Mouse (Mus musculus) midbrain, embryonic 10.5 days (tissue): ENCODE data around the gene Magi3. TPM values are rescaled to one million over a fixed set of nuclear protein-coding genes. Genes with fewer than 3 reads are reported as not detected.

Source experiments
- DNase-seq: peaks from one replicate; pipeline ENCODE4 v3.0.0-alpha.2; 2017; ENCODE audit warnings: low spot score
- H3K27ac ChIP-seq: fragments of 300-500 bp; sonication (generic); replicated peaks from 2 replicates; pipeline ENCODE4 v1.5.1; 2016; ENCODE audit warnings: mild to moderate bottlenecking
- H3K27me3 ChIP-seq: fragments of 300-500 bp; sonication (generic); 2 replicates; pipeline ENCODE4 v1.6.1; 2016; ENCODE audit warnings: low read depth, mild to moderate bottlenecking; ENCODE audit not compliant: poor library complexity, severe bottlenecking
- H3K36me3 ChIP-seq: fragments of 300-500 bp; sonication (generic); 2 replicates; pipeline ENCODE4 v1.6.1; 2016; ENCODE audit warnings: mild to moderate bottlenecking, moderate library complexity
- H3K4me1 ChIP-seq: fragments of 300-500 bp; sonication (generic); 2 replicates; pipeline ENCODE4 v1.6.1; 2016
- H3K4me3 ChIP-seq: fragments of 300-500 bp; sonication (generic); 2 replicates; pipeline ENCODE4 v1.5.1; 2016; ENCODE audit warnings: mild to moderate bottlenecking, moderate library complexity
- H3K9me3 ChIP-seq: fragments of 300-500 bp; sonication (generic); replicated peaks from 2 replicates; pipeline ENCODE4 v1.6.1; 2016; ENCODE audit warnings: mild to moderate bottlenecking
- WGBS: fragments of 180-500 bp; shearing (Covaris S2); methylation state at CpG from one replicate; pipeline ENCODE4 v1.1.7; 2016; 5-methylcytosine and 5-hydroxymethylcytosine counted together
- polyA plus RNA-seq: library from polyadenylated mRNA; unstranded; fragments of >200 nt; fragmentation: Nextera tagmentation; extraction: Ambion mirVana; gene quantifications from 2 replicates; pipeline ENCODE4 v1.2.1, GENCODE M21; 2016

The Magi3 gene
- polyA plus RNA-seq, 1 experiment from 2014 or later, result 5.0 TPM

DNA sequence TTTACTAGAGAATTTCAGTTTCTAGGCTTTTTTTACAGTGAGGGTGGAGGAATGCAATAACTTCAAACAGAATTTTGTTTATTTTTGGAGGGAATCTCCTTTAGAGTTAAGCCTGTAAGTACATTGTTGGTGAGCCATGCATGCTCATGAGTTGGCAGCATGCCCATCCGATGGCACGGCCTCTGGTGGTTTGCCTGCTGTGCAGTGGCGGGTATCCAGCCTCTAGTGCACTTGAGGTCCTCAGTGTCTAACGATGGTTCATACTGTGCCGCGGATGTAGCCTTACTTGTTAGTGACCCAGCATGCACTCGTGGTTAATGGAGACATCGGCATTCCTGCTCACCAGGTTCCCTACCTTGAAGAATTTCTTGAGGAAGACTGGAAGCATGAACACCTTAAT is 212.7 kb downstream of the Magi3 start:
- H3K36me3 ChIP-seq, result peaks cover 76% of the 10 kb centered on the region
- H3K27ac ChIP-seq, result no peak overlapping the region
- H3K4me1 ChIP-seq, result no peaks in the 10 kb centered on the region
- WGBS, result 95% methylated on average over 8 of the region's 8 CpGs
- H3K9me3 ChIP-seq, result no peaks in the 10 kb centered on the region
- H3K4me3 ChIP-seq, result no peak overlapping the region
- DNase-seq, result no peak
- H3K27me3 ChIP-seq, result no peaks in the 10 kb centered on the region

DNA sequence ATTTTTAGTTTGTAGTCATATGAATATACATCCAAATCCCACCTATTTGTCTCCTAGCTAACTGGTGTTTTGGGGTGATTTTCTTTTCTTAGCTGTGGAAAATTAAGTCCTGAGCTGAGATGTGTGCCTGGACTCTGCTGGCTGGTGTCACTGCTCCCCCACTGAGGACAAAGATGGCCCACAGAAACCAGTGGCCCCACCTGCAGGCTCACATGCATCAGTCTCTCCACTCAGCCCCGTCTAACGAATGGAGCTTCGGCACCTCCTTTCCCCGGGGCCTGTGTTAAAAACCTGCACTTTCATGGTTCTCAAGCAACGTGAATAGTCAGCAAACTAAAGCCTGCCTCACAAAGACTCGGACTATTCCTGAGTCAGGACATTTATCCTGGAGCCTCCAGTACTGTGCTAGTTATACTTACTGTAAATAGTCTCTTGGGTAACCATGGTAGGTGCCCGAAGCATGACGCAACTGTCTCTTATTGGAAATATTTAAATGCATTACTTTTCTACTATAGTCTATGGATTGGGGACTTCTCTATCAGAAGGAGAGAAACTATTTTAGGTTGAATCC is 213.2 kb downstream of the Magi3 start:
- no peaks in the 10 kb centered on the region for H3K9me3 ChIP-seq
- no peak overlapping the region for H3K27ac ChIP-seq
- H3K4me3 ChIP-seq, result no peak overlapping the region
- DNase-seq, result no peak
- peaks cover 78% of the 10 kb centered on the region for H3K36me3 ChIP-seq
- WGBS, result 93% methylated on average over 8 of the region's 8 CpGs
- H3K4me1 ChIP-seq, result no peaks in the 10 kb centered on the region
- no peaks in the 10 kb centered on the region for H3K27me3 ChIP-seq

DNA sequence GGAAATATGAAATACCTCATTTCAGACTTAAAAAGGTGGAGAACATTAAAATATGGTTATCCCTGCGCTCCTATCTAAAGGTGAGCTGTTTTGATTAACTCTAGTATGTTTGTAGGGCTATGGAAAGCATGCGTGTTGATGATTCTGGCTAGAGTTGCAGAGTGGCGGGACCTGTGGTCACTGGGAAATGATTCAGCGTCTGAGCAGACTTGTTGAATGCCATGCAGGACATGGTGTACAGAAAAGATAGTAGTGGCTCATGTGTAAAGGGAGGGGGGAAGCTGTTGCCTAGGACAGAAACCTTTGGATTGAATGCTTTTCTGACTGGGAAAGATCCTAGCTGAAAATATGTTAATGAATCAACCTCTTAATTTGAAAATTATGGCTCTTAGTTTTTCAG is 221.4 kb downstream of the Magi3 start:
- H3K27me3 ChIP-seq, result no peaks in the 10 kb centered on the region
- H3K4me1 ChIP-seq, result no peaks in the 10 kb centered on the region
- WGBS, result 94% methylated on average over 4 of the region's 4 CpGs
- H3K4me3 ChIP-seq, result no peak overlapping the region
- H3K9me3 ChIP-seq, result no peaks in the 10 kb centered on the region
- H3K36me3 ChIP-seq, result peaks cover 98% of the 10 kb centered on the region
- H3K27ac ChIP-seq, result no peak overlapping the region
- no peak for DNase-seq

DNA sequence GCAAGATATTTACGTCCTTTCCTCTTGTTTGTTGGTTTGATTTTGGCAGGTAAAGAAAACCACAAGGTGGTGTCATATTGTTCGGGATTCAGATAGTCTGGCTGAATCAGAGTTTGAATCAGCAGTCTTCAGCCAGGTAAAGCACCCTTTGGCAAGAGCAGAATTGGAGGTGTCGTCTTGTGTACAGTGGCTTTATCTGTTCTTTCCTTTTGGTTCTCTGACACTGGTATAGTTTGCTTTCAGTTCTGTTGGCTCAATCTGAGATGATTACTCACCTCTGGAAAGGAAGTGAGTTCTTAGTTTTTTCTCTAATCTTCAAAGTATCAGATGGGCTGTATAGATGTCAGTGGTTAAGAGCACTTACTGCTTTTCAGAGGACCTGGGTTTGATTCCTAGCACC is 228.9 kb downstream of the Magi3 start:
- no peak for DNase-seq
- 93% methylated on average over 3 of the region's 3 CpGs for WGBS
- Histone ChIP-seq H3K4me3 (no peak overlapping the region), H3K4me1 (no peaks in the 10 kb centered on the region), H3K36me3 (peaks cover 93% of the 10 kb centered on the region), H3K9me3 (no peaks in the 10 kb centered on the region), H3K27me3 (no peaks in the 10 kb centered on the region), H3K27ac (no peak overlapping the region)

DNA sequence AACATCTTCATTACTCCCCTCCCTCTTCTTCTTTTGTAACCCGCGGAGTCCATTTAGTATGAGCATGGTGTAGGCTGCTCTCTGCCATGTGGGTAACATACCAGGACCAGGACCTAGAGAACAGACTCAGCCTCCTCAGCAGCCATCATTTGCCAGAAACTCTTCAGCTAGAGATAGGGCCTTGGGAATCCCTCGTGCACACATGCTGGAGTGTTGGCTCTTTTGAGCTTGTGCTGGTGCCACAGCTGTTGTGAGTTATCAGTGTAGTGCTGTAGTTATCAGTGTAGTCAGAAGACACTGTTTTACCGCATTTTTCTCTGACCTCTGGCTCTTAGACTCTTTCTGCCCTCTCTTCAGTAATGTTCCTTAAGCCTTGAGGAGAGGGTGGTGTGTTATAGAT is 230.8 kb downstream of the Magi3 start:
- Histone ChIP-seq H3K4me3 (no peak overlapping the region), H3K9me3 (no peaks in the 10 kb centered on the region), H3K27me3 (no peaks in the 10 kb centered on the region), H3K4me1 (no peaks in the 10 kb centered on the region), H3K36me3 (peaks cover 89% of the 10 kb centered on the region), H3K27ac (no peak overlapping the region)
- DNase-seq, result no peak
- 93% methylated on average over 4 of the region's 4 CpGs for WGBS

DNA sequence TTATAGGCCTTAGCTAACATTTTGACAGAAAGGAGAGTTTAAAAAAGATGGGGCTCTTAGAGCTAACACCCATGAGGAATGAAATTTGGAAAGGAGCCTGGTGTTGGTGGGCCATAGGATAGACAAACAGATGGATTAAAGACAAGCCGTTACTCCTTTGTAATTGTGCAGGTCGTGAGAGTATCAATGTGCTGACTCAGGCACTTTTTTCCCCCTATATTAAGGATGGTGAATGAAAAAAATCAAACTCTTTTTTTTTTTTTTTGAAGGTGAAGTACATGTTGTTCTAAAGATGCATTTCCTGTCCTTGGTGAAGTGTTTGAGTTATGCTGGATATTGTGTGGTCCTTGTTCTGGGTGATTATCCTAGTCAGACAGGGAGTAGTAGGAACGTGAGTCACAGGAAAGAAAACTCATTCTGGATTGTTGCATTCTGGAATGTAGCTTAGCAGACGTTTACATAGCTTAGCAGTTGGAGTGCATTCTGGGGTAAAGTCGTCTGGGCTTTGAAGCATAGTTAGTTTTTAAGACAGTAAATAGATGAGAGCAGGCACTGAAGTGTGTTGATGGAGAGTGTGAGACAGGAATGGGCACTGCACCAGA is 232.2 kb downstream of the Magi3 start:
- no peaks in the 10 kb centered on the region for H3K4me1 ChIP-seq
- no peak overlapping the region for H3K27ac ChIP-seq
- H3K9me3 ChIP-seq, result no peaks in the 10 kb centered on the region
- no peaks in the 10 kb centered on the region for H3K27me3 ChIP-seq
- H3K36me3 ChIP-seq, result peaks cover 89% of the 10 kb centered on the region
- 69% methylated on average over 5 of the region's 5 CpGs for WGBS
- H3K4me3 ChIP-seq, result no peak overlapping the region
- no peak for DNase-seq

DNA sequence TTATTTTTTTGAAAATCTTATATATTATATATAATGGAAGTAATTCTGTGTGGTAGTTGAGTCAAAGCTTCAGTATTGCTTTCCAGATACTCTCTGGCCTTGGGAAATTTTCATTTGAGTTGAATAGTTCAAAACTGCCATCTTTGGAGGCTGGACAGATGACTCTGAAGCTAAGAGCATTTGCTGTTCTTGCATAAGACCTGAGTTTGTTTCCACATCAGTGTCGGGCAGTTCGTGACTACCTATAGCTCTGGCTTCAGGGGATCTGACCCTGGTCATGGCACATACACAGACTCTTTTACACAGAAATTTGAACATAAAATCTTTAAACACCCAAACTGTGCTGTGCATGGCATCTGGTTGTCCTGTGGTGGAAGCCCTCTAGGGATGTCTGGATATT is 235.0 kb downstream of the Magi3 start:
- no peaks in the 10 kb centered on the region for H3K27me3 ChIP-seq
- H3K9me3 ChIP-seq, result no peaks in the 10 kb centered on the region
- no peak overlapping the region for H3K4me3 ChIP-seq
- 99% methylated on average over 2 of the region's 2 CpGs for WGBS
- no peak overlapping the region for H3K27ac ChIP-seq
- DNase-seq, result no peak
- H3K4me1 ChIP-seq, result no peaks in the 10 kb centered on the region
- peaks cover 86% of the 10 kb centered on the region for H3K36me3 ChIP-seq

DNA sequence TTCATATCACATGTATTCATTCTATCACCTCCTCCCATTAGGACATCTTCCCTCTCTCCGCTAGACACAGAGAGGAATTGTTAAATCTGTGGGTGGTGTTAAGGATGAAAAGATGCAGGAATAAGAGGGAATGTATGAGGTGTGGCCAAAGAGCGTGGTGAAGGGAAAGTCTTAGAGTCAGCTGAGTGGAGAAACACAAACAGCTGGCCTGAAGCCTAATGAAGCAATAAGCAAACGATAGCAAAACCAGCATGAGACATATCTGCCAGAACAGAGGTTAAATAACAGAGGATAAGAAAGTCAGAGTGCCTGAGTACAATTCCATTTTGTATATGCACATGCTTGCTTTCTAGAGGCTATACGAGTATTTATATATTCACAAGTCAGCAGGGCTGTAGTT is 235.6 kb downstream of the Magi3 start:
- Histone ChIP-seq H3K9me3 (no peaks in the 10 kb centered on the region), H3K4me3 (no peak overlapping the region), H3K4me1 (no peaks in the 10 kb centered on the region), H3K27ac (no peak overlapping the region), H3K36me3 (peaks cover 86% of the 10 kb centered on the region), H3K27me3 (no peaks in the 10 kb centered on the region)
- 80% methylated on average over 4 of the region's 4 CpGs for WGBS
- no peak for DNase-seq

DNA sequence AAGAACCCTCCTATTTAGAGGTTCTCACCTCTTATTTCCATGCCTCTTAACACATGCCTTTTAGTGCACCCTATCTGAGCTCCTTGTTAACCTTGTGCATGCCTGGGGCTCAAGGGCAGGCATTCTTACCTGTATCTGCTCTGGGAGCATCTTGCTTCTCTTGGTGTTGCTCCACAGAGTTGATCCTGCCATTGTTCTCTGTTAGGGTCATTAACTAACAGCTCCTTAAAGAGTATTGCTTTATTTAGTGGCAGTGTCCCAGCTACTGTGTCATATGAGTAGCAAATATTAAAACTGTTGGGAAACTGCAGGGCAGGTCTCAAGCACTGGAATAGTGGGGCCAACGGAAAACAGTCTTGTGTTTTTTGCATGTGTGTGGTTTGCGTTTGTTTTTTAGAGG is 249.0 kb downstream of the Magi3 start:
- Histone ChIP-seq H3K27me3 (no peaks in the 10 kb centered on the region), H3K36me3 (peaks cover 44% of the 10 kb centered on the region), H3K4me3 (no peak overlapping the region), H3K4me1 (peaks cover 32% of the 10 kb centered on the region), H3K9me3 (no peaks in the 10 kb centered on the region), H3K27ac (no peak overlapping the region)
- DNase-seq, result no peak
- WGBS, result 98% methylated on average over 2 of the region's 2 CpGs

DNA sequence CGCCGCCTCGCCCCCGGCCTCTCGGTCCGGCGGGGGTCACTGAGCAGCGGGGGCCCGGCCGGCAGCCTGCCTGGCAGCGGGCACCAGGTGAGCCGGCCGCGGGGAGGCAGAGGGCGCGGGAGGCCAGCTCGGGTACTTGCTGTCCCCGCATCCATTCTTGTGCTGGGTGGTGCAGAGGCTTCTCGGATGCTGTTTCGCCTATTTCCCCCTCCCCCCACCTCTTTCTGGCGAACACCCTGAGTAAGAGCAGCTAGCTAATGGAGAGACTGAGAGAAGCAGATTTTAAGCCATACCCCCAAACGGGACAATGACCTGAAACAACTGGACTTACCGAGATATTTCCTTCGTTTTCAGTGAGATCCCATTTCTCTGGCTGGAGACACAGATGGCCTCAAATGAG is 251.5 kb downstream of the Magi3 start:
- peaks cover 45% of the 10 kb centered on the region for H3K36me3 ChIP-seq
- under 1% methylated on average over 24 of the region's 24 CpGs for WGBS
- H3K9me3 ChIP-seq, result no peaks in the 10 kb centered on the region
- peak overlapping the region; percentile 87 for H3K4me3 ChIP-seq
- DNase-seq, result no peak
- peak overlapping the region; percentile 98 for H3K27ac ChIP-seq
- no peaks in the 10 kb centered on the region for H3K27me3 ChIP-seq
- H3K4me1 ChIP-seq, result peaks cover 32% of the 10 kb centered on the region

DNA sequence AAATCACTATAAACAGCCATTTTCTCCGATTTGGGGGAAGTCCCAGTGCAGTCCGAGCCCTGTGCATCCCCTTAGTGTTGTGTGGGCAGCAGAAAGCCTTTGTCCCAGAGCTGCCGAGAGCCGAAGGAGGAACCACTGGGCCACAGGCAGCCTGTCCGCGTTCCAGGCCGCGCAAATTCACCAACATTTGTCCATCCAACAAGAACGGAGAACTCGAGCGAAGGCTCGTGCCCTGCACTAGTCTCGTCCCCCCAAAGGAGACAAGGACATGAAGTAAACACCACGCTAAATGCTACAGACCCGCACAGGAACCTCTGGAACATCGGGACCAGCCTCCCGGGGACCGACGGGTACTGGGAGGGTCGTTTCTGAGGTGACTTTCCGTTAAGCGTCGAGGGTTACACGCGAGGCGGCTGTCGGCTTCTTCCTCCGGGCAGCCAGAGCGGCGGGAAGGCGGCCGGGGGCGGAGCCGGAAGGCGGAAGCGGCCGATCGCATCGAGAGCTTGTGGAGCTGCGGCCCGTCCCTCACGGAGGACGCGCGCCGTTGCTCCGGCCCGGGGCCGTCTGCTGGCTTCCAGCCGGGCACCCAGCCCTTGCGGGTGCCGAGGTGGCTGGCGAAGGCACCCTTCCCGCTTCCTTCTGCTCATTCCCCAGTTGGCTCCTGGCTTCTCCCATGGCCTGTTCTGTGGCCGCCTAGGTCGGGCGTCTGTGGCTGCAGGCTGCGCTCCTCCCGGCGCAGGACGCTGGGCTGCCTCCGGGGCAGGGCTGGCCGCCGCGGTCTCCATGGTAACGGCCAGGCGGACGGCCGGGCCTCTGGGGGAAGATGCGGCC is 252.1 kb downstream of the Magi3 start, which contains the start of gene Phtf1:
Gene Phtf1 (plus strand): TSS at position 250 of the 831 bp plus-strand sequence.
- Histone ChIP-seq H3K27ac (peak within 1 kb of the TSS; percentile 98), H3K9me3 (no peaks in the 10 kb centered on the region), H3K27me3 (no peaks in the 10 kb centered on the region), H3K4me3 (peak within 1 kb of the TSS; percentile 87), H3K4me1 (peaks cover 32% of the 10 kb centered on the region), H3K36me3 (peaks cover 45% of the 10 kb centered on the region)
- WGBS, result under 1% methylated on average over 70 of the region's 70 CpGs
- peak; percentile 91 for DNase-seq

DNA sequence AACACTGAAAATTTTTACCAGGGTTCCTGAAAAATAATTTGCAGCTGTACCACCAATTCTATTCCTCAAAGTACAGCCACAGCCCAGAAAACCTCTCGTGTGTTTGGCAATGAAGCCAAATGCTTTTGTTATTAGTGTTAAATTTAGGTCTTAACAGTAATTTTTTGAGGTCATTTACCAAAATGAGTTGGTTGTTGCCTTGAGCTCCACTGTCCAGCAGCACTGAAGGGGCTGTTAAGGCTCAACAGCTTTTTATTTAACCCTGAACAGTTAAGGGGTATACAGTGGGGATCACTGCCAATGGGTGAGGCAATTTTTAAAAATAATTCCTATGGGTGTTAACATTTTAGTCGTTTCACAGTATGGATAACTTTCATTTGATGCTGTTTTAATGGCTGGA is 252.9 kb downstream of the Magi3 start:
- peak overlapping the region; percentile 98 for H3K27ac ChIP-seq
- WGBS, result 38% methylated on average over 2 of the region's 2 CpGs
- DNase-seq, result no peak
- H3K4me3 ChIP-seq, result peak overlapping the region; percentile 87
- peaks cover 48% of the 10 kb centered on the region for H3K36me3 ChIP-seq
- no peaks in the 10 kb centered on the region for H3K27me3 ChIP-seq
- H3K9me3 ChIP-seq, result no peaks in the 10 kb centered on the region
- peaks cover 32% of the 10 kb centered on the region for H3K4me1 ChIP-seq
